Mouse (Mus musculus) skeletal muscle tissue, postnatal 0 days (tissue): ENCODE results near the gene Sim2. TPM values are rescaled to one million over a fixed set of nuclear protein-coding genes. Genes with fewer than 3 reads are reported as not detected.

Experiments
- microRNA-seq, 2 experiments: library from miRNA; unstranded; fragments of <30 nt; microRNA quantifications; one replicate each; pipeline ENCODE4; 2016
- polyA plus RNA-seq: library from polyadenylated mRNA; unstranded; fragments of >200 nt; fragmentation: Nextera tagmentation; extraction: Ambion mirVana; gene quantifications from 2 replicates; pipeline ENCODE4 v1.2.1, GENCODE M21; 2015

Gene Sim2
- polyA plus RNA-seq = 2.7 and 2.8 TPM in 2 replicates

DNA sequence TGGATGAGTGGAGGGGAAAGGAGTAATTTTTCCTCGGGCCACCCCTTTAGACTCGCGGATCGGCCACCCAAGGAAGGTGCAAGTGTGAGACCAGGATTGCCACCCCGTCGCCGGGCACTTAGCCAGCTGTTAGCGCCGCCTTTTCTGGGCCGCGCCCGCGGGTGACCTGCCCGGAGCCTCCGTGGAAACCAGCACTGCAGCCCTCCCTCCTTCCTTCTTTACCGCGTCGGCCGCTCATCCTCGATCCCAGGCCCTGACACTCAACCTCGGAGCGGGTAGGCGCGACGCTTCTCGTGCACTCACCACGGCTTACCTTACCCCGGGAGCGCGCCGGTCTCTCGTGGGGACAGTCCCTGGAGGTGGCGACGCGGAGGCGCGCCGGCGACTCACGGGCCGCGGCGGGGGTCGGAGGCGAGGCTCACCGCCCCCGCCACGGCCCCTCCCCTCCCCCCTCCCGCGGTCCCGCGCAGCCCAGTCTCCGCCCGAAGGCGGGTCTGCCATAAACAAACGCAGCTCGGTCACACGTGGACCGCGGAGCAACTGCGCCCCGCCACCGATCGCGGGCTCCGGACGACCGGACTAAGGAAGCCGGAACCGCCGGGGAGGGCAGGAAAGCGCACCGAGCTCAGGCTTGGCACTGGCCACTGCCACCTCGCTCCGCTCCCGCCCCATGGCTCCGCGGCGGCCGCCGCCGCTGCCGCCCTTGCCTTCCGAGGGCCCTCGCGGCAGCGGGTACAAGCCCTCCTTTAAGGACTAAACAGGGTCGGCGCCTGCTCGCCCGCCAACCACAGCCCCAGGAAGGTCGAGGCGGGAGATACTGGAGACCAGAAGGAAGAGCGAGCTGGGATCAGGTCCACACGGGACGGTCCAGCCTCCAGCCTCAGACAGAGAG, at the start of gene Sim2:
TSS of gene Sim2 (plus strand) at position 221 of the 892 bp plus-strand sequence.

Small RNA genes within 50 kb of the gene (microRNA-seq; reads per million reads assigned to microRNA genes)
- gene Gm23062 = 0 reads per million in 2 experiments

Other genes starting within 250 kb of the Sim2 start
- 7.6 and 10.3 TPM in 2 replicates for gene Chaf1b, start 201.0 kb upstream of the Sim2 start, polyA plus RNA-seq
- not detected in 2 replicates for gene Cldn14, start 76.1 kb upstream of the Sim2 start, polyA plus RNA-seq
- gene Hlcs, start 228.6 kb downstream of the Sim2 start, polyA plus RNA-seq = 5.6 and 5.9 TPM in 2 replicates
- 7.0 and 8.9 TPM in 2 replicates for gene Ripply3, start 243.5 kb downstream of the Sim2 start, polyA plus RNA-seq